Mouse (Mus musculus) forebrain, embryonic 16.5 days (tissue): Measurements from ENCODE around the gene Klk9. TPM values are rescaled to one million over a fixed set of nuclear protein-coding genes. Genes with fewer than 3 reads are reported as not detected.

Source experiments
- ATAC-seq: fragments of 200-750 bp; cut with Nextera tagmentation; 2 replicates; pipeline ENCODE4 v1.8.0; 2017; ENCODE audit warnings: mild to moderate bottlenecking, moderate library complexity
- H3K27ac ChIP-seq: fragments of 300-500 bp; sonication (generic); 2 replicates; pipeline ENCODE4 v1.5.1; 2014; ENCODE audit warnings: low read length, control low read depth
- H3K27me3 ChIP-seq: fragments of 300-500 bp; sonication (generic); replicated peaks from 2 replicates; pipeline ENCODE4 v1.6.1; 2014; ENCODE audit warnings: low read length; ENCODE audit not compliant: control insufficient read depth, insufficient read depth
- H3K36me3 ChIP-seq: fragments of 300-500 bp; sonication (generic); 2 replicates; pipeline ENCODE4 v1.6.1; 2014; ENCODE audit not compliant: control insufficient read depth, insufficient read depth
- H3K4me1 ChIP-seq: fragments of 300-500 bp; sonication (generic); replicated peaks from 2 replicates; pipeline ENCODE4 v1.6.1; 2014; ENCODE audit warnings: low read length; ENCODE audit not compliant: control insufficient read depth, insufficient read depth
- H3K4me2 ChIP-seq: fragments of 300-500 bp; sonication (generic); 2 replicates; pipeline ENCODE4 v1.6.1; 2014; ENCODE audit warnings: mild to moderate bottlenecking, low read length, control low read depth
- H3K4me3 ChIP-seq: fragments of 300-500 bp; sonication (generic); replicated peaks from 2 replicates; pipeline ENCODE4 v1.5.1; 2014; ENCODE audit warnings: mild to moderate bottlenecking, low read length, control low read depth
- H3K9ac ChIP-seq: fragments of 300-500 bp; sonication (generic); replicated peaks from 2 replicates; pipeline ENCODE4 v1.6.1; 2014; ENCODE audit warnings: low read depth, low read length, control low read depth
- H3K9me3 ChIP-seq: fragments of 300-500 bp; sonication (generic); 2 replicates; pipeline ENCODE4 v1.6.1; 2016; ENCODE audit warnings: low read length; ENCODE audit not compliant: control insufficient read depth
- WGBS: fragments of 180-500 bp; shearing (Covaris S2); extraction: QIAGEN DNeasy Blood & Tissue Kit; methylation state at CpG from one replicate; pipeline ENCODE4 v1.1.7; 2014; 5-methylcytosine and 5-hydroxymethylcytosine counted together
- polyA plus RNA-seq: library from polyadenylated mRNA; unstranded; fragments of >200 nt; fragmentation: Nextera tagmentation; extraction: Ambion mirVana; gene quantifications from 2 replicates; pipeline ENCODE4 v1.2.1, GENCODE M21; 2015

Klk9 gene
- polyA plus RNA-seq, 1 experiment from 2014 or later, result 0.23 TPM

GRCm38 (mm10) chr7:43774802-43775201, 16.9 kb upstream of the Klk9 start:
- Histone ChIP-seq H3K4me3 (no peak overlapping the region), H3K27ac (no peak overlapping the region), H3K36me3 (no peaks in the 10 kb centered on the region), H3K27me3 (no peaks in the 10 kb centered on the region), H3K9me3 (no peaks in the 10 kb centered on the region), H3K4me2 (no peak overlapping the region), H3K4me1 (no peaks in the 10 kb centered on the region), H3K9ac (no peak overlapping the region)
- ATAC-seq, result no peak
- WGBS, result 30% methylated on average over 5 of the region's 6 CpGs

DNA sequence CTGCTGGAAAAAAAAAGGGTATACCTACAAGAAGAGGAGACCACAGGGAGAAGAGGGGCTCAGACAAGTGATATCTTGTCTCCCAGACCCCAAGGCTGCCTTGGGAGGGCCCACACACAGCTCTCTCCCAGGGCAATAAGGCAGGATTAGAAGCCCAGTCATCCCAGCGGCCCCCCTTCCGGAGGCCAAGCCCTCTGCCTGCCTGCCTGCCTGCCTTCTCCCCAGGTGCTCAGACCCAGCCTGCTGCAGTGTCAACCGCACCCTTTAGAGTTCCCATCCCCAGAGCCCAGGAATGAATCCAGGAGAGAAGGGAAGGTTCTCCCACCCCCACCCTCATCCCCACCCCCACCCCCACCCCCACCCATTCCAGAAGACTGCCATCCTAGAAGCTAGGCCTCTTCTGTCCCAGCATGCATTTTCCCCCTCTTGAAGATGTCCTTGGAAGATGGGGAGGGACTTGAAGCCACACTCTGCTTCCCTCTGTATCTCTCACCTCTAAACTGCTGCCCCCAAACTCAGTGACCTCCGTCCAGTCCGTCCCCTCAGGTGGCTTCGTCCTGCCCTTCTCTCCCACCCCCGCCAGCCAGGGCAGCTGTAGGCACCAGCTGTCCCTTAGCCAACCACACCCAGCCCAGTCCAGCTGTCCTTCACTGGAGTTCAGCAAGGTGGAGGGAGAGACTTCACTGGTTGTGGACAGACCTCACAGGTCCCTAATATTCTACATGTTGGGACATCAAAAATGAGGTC, 16.2 kb upstream of the Klk9 start:
- H3K4me3 ChIP-seq, result no peak overlapping the region
- H3K4me2 ChIP-seq, result no peak overlapping the region
- H3K27me3 ChIP-seq, result no peaks in the 10 kb centered on the region
- H3K9ac ChIP-seq, result no peak overlapping the region
- H3K27ac ChIP-seq, result no peak overlapping the region
- no peak for ATAC-seq
- no peaks in the 10 kb centered on the region for H3K4me1 ChIP-seq
- no peaks in the 10 kb centered on the region for H3K36me3 ChIP-seq
- WGBS, result 43% methylated on average over 7 of the region's 7 CpGs
- no peaks in the 10 kb centered on the region for H3K9me3 ChIP-seq

- Histone ChIP-seq H3K27ac (no peak overlapping the region), H3K9ac (no peak overlapping the region), H3K9me3 (no peaks in the 10 kb centered on the region), H3K27me3 (no peaks in the 10 kb centered on the region), H3K4me1 (no peaks in the 10 kb centered on the region), H3K4me2 (no peak overlapping the region), H3K4me3 (no peak overlapping the region), H3K36me3 (no peaks in the 10 kb centered on the region)
- 83% methylated on average over 5 of the region's 5 CpGs for WGBS
- no peak for ATAC-seq
Observed at GRCm38 (mm10) chr7:43776506-43776905, 15.2 kb upstream of the Klk9 start.

- H3K4me1 ChIP-seq, result peaks cover 2% of the 10 kb centered on the region; the same call in 1 of the 2 replicates
- no peaks in the 10 kb centered on the region for H3K27me3 ChIP-seq
- WGBS, result 87% methylated on average over 12 of the region's 12 CpGs
- no peak overlapping the region for H3K4me2 ChIP-seq
- no peaks in the 10 kb centered on the region for H3K36me3 ChIP-seq
- H3K27ac ChIP-seq, result no peak overlapping the region
- H3K9me3 ChIP-seq, result no peaks in the 10 kb centered on the region
- H3K4me3 ChIP-seq, result no peak overlapping the region
- no peak for ATAC-seq
- no peak overlapping the region for H3K9ac ChIP-seq
Observed at GRCm38 (mm10) chr7:43777423-43777822, 14.3 kb upstream of the Klk9 start.

DNA sequence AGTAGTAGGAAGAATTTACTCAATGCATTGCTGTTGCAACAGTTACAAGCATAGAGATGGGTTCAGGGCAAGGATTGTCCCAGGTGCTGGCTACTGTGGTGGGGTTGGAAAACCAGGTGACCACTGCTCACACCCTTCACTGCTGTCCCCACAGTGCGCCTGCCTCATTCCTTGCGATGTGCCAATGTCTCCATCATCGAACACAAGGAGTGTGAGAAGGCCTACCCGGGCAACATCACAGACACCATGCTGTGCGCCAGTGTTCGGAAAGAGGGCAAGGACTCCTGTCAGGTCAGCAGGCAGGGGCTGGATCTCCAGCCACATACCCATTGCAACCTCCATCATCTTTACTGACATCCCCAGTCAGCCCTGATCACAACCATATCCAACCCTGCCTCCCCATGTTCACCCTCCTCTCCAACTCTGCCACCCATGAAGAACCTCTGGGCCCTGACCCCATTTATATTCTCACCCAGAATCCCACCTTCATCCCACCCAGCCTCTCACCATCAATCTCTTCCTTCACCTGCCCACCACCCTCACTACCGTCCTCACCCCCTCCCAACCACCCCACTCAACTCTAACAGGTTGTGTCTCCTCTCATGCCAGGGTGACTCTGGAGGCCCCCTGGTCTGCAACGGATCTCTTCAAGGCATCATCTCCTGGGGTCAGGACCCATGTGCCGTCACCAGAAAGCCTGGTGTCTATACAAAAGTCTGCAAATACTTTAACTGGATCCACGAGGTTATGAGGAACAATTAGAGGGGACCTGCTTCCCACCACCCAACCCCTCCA, 13.3 kb upstream of the Klk9 start:
- Histone ChIP-seq H3K9me3 (no peaks in the 10 kb centered on the region), H3K9ac (no peak overlapping the region), H3K4me2 (no peak overlapping the region), H3K27me3 (no peaks in the 10 kb centered on the region), H3K4me1 (peaks cover 5% of the 10 kb centered on the region; the same call in 1 of the 2 replicates), H3K4me3 (no peak overlapping the region), H3K27ac (no peak overlapping the region), H3K36me3 (no peaks in the 10 kb centered on the region)
- WGBS, result 92% methylated on average over 10 of the region's 10 CpGs
- ATAC-seq, result no peak

- no peak for ATAC-seq
- Histone ChIP-seq H3K4me1 (peaks cover 5% of the 10 kb centered on the region; the same call in 1 of the 2 replicates), H3K27me3 (no peaks in the 10 kb centered on the region), H3K9ac (no peak overlapping the region), H3K36me3 (no peaks in the 10 kb centered on the region), H3K9me3 (no peaks in the 10 kb centered on the region), H3K4me2 (no peak overlapping the region), H3K27ac (no peak overlapping the region), H3K4me3 (no peak overlapping the region)
- WGBS, result 72% methylated on average over 6 of the region's 6 CpGs
Observed at GRCm38 (mm10) chr7:43780241-43780640, 11.4 kb upstream of the Klk9 start.

GRCm38 (mm10) chr7:43780746-43781145, 10.9 kb upstream of the Klk9 start, which contains the start of gene Klk10:
Gene Klk10, plus strand, starts transcription at chr7:43781035.
- H3K27me3 ChIP-seq, result no peaks in the 10 kb centered on the region
- H3K27ac ChIP-seq, result no peak within 1 kb of the TSS
- ATAC-seq, result no peak
- peaks cover 5% of the 10 kb centered on the region; the same call in 1 of the 2 replicates for H3K4me1 ChIP-seq
- H3K9ac ChIP-seq, result no peak within 1 kb of the TSS
- no peaks in the 10 kb centered on the region for H3K36me3 ChIP-seq
- no peaks in the 10 kb centered on the region for H3K9me3 ChIP-seq
- no peak within 1 kb of the TSS for H3K4me2 ChIP-seq
- WGBS, result 49% methylated on average over 5 of the region's 5 CpGs
- H3K4me3 ChIP-seq, result no peak within 1 kb of the TSS

- no peaks in the 10 kb centered on the region for H3K27me3 ChIP-seq
- no peak for ATAC-seq
- no peak overlapping the region for H3K27ac ChIP-seq
- no peaks in the 10 kb centered on the region for H3K36me3 ChIP-seq
- no peaks in the 10 kb centered on the region for H3K9me3 ChIP-seq
- no peak overlapping the region for H3K4me2 ChIP-seq
- no peak overlapping the region for H3K4me3 ChIP-seq
- peaks cover 5% of the 10 kb centered on the region; the same call in 1 of the 2 replicates for H3K4me1 ChIP-seq
- WGBS, result 87% methylated on average over 11 of the region's 11 CpGs
- H3K9ac ChIP-seq, result no peak overlapping the region
Observed at GRCm38 (mm10) chr7:43781541-43781940, 10.2 kb upstream of the Klk9 start.
